Mouse (Mus musculus): Measurements from ENCODE around the gene Spin2d. TPM values are rescaled to one million over a fixed set of nuclear protein-coding genes. Genes with fewer than 3 reads are reported as not detected.
"Not testable (repeated sequence)": the region's sequence is repeated elsewhere in the genome, so short reads cannot be mapped to it uniquely, and the experiment has no call there.

The Spin2d gene
- polyA plus RNA-seq (2016; fragmentation: Nextera tagmentation; extraction: Ambion mirVana) = not detected in 2 replicates

- WGBS = 90% methylated on average over 8 of the region's 15 CpGs
- DNase-seq (ENCODE audit: low spot score); H3K9me3 ChIP-seq; H3K36me3 ChIP-seq (replicated peaks); H3K4me1 ChIP-seq; H3K4me3 ChIP-seq; H3K27me3 ChIP-seq (replicated peaks; ENCODE audit: low read depth, poor library complexity, severe bottlenecking); H3K27ac ChIP-seq (replicated peaks): not testable (repeated sequence)
Measured at GRCm38 (mm10) chrX:73176889-73177288, at the start of gene Spin2d. Spin2d (minus strand) TSS chrX:73176989.

GRCm38 (mm10) chrX:73225365-73225764 lies 48.6 kb upstream of the Spin2d start:
- peaks cover 24% of the 10 kb centered on the region for H3K27me3 ChIP-seq (replicated peaks; ENCODE audit: low read depth, poor library complexity, severe bottlenecking)
- no peak for DNase-seq (ENCODE audit: low spot score)
- 57% methylated on average over 1 of the region's 1 CpGs for WGBS

GRCm38 (mm10) chrX:73213819-73214564 lies 37.2 kb upstream of the Spin2d start, which contains the start of gene Xlr4b:
Xlr4b (plus strand) TSS chrX:73214333.
- 85% methylated on average over 19 of the region's 19 CpGs for WGBS
- not testable (repeated sequence) for H3K4me3 ChIP-seq; H3K9me3 ChIP-seq; H3K27me3 ChIP-seq (replicated peaks; ENCODE audit: low read depth, poor library complexity, severe bottlenecking); H3K4me1 ChIP-seq; H3K27ac ChIP-seq (replicated peaks); DNase-seq (ENCODE audit: low spot score); H3K36me3 ChIP-seq (replicated peaks)

More at GRCm38 (mm10) chrX:73225365-73225764, 48.6 kb upstream of the Spin2d start:
- Histone ChIP-seq H3K4me3 (no peak overlapping the region), H3K9me3 (no peaks in the 10 kb centered on the region), H3K36me3 (replicated peaks) (no peaks in the 10 kb centered on the region), H3K27ac (replicated peaks) (no peak overlapping the region), H3K4me1 (peaks cover 7% of the 10 kb centered on the region; the same call in 1 of the 2 replicates)

GRCm38 (mm10) chrX:73191934-73192333 lies 15.1 kb upstream of the Spin2d start, which contains the start of gene Xlr3b:
Xlr3b (plus strand) TSS chrX:73192207.
- not testable (repeated sequence) for H3K27me3 ChIP-seq (replicated peaks; ENCODE audit: low read depth, poor library complexity, severe bottlenecking); H3K4me3 ChIP-seq; DNase-seq (ENCODE audit: low spot score); H3K27ac ChIP-seq (replicated peaks); H3K4me1 ChIP-seq; H3K36me3 ChIP-seq (replicated peaks); H3K9me3 ChIP-seq
- WGBS = 80% methylated on average over 12 of the region's 12 CpGs

GRCm38 (mm10) chrX:73149350-73149749 lies 27.4 kb downstream of the Spin2d start, which contains the start of gene DXBay18:
DXBay18 (minus strand) TSS chrX:73149450.
- WGBS = no CpG with 5 or more reads among the region's 7 CpGs
- H3K36me3 ChIP-seq (replicated peaks); H3K4me3 ChIP-seq; H3K27me3 ChIP-seq (replicated peaks; ENCODE audit: low read depth, poor library complexity, severe bottlenecking); H3K27ac ChIP-seq (replicated peaks); H3K9me3 ChIP-seq; DNase-seq (ENCODE audit: low spot score); H3K4me1 ChIP-seq: not testable (repeated sequence)

GRCm38 (mm10) chrX:73148496-73148895 lies 28.3 kb downstream of the Spin2d start, which contains the start of gene Xlr5b:
Xlr5b (plus strand) TSS chrX:73148796.
- H3K9me3 ChIP-seq; DNase-seq (ENCODE audit: low spot score); H3K4me3 ChIP-seq; H3K36me3 ChIP-seq (replicated peaks); H3K27me3 ChIP-seq (replicated peaks; ENCODE audit: low read depth, poor library complexity, severe bottlenecking); H3K27ac ChIP-seq (replicated peaks); H3K4me1 ChIP-seq: not testable (repeated sequence)
- no CpG with 5 or more reads among the region's 20 CpGs for WGBS

GRCm38 (mm10) chrX:73143218-73143618 lies 33.6 kb downstream of the Spin2d start:
- not testable (repeated sequence) for DNase-seq (ENCODE audit: low spot score); H3K4me1 ChIP-seq; H3K4me3 ChIP-seq; H3K9me3 ChIP-seq; H3K36me3 ChIP-seq (replicated peaks); H3K27me3 ChIP-seq (replicated peaks; ENCODE audit: low read depth, poor library complexity, severe bottlenecking); H3K27ac ChIP-seq (replicated peaks)
- no CpG with 5 or more reads among the region's 7 CpGs for WGBS

Other genes with a start within 250 kb of the Spin2d start
- gene Zfp185, start 189.7 kb downstream of the Spin2d start, polyA plus RNA-seq (2016; fragmentation: Nextera tagmentation; extraction: Ambion mirVana) = 3.7 and 5.6 TPM in 2 replicates
- gene Pnma5, start 139.9 kb downstream of the Spin2d start, polyA plus RNA-seq (2016; fragmentation: Nextera tagmentation; extraction: Ambion mirVana) = 0.09 TPM in 1 of 2 replicates, not detected in the other
- 0.14 and 0.37 TPM in 2 replicates for gene Pnma3, start 112.2 kb downstream of the Spin2d start, polyA plus RNA-seq (2016; fragmentation: Nextera tagmentation; extraction: Ambion mirVana)
- gene Xlr4a, start 94.5 kb downstream of the Spin2d start, polyA plus RNA-seq (2016; fragmentation: Nextera tagmentation; extraction: Ambion mirVana) = 0.64 and 0.65 TPM in 2 replicates
- 2.5 and 3.5 TPM in 2 replicates for gene Xlr3a, start 79.9 kb downstream of the Spin2d start, polyA plus RNA-seq (2016; fragmentation: Nextera tagmentation; extraction: Ambion mirVana)
- gene Gm14685, start 59.9 kb downstream of the Spin2d start, polyA plus RNA-seq (2016; fragmentation: Nextera tagmentation; extraction: Ambion mirVana) = 0.09 and 0.16 TPM in 2 replicates
- not detected in 2 replicates for gene Xlr5b, start 28.2 kb downstream of the Spin2d start, polyA plus RNA-seq (2016; fragmentation: Nextera tagmentation; extraction: Ambion mirVana)
- 0.12 TPM in 1 of 2 replicates, not detected in the other for gene DXBay18, start 27.5 kb downstream of the Spin2d start, polyA plus RNA-seq (2016; fragmentation: Nextera tagmentation; extraction: Ambion mirVana)
- 11.7 and 12.6 TPM in 2 replicates for gene Xlr3b, start 15.2 kb upstream of the Spin2d start, polyA plus RNA-seq (2016; fragmentation: Nextera tagmentation; extraction: Ambion mirVana)
- gene Xlr4b, start 37.3 kb upstream of the Spin2d start, polyA plus RNA-seq (2016; fragmentation: Nextera tagmentation; extraction: Ambion mirVana) = 0.65 TPM in 1 of 2 replicates, not detected in the other
- gene F8a, start 51.3 kb upstream of the Spin2d start, polyA plus RNA-seq (2016; fragmentation: Nextera tagmentation; extraction: Ambion mirVana) = 8.4 and 9.4 TPM in 2 replicates
- gene Xlr4c, start 66.1 kb upstream of the Spin2d start, polyA plus RNA-seq (2016; fragmentation: Nextera tagmentation; extraction: Ambion mirVana) = 0.15 TPM in 2 replicates
- 0.18 and 0.47 TPM in 2 replicates for gene Xlr3c, start 88.4 kb upstream of the Spin2d start, polyA plus RNA-seq (2016; fragmentation: Nextera tagmentation; extraction: Ambion mirVana)
- gene Xlr5a, start 116.0 kb upstream of the Spin2d start, polyA plus RNA-seq (2016; fragmentation: Nextera tagmentation; extraction: Ambion mirVana) = not detected in 2 replicates
- not detected in 2 replicates for gene Xlr5c, start 116.0 kb upstream of the Spin2d start, polyA plus RNA-seq (2016; fragmentation: Nextera tagmentation; extraction: Ambion mirVana)
- not detected in 2 replicates for gene Gm45015, start 159.9 kb upstream of the Spin2d start, polyA plus RNA-seq (2016; fragmentation: Nextera tagmentation; extraction: Ambion mirVana)
- gene Zfp275, start 165.6 kb upstream of the Spin2d start, polyA plus RNA-seq (2016; fragmentation: Nextera tagmentation; extraction: Ambion mirVana) = 19.1 and 20.8 TPM in 2 replicates
- not detected in 2 replicates for gene Gm18336, start 221.7 kb upstream of the Spin2d start, polyA plus RNA-seq (2016; fragmentation: Nextera tagmentation; extraction: Ambion mirVana)
- gene Zfp92, start 234.1 kb upstream of the Spin2d start, polyA plus RNA-seq (2016; fragmentation: Nextera tagmentation; extraction: Ambion mirVana) = 0.12 and 0.18 TPM in 2 replicates

Data from embryonic facial prominence, embryonic 10.5 days (tissue).